Mouse (Mus musculus) stomach, embryonic 15.5 days (tissue): ENCODE results near the gene Timm23. TPM values are rescaled to one million over a fixed set of nuclear protein-coding genes. Genes with fewer than 3 reads are reported as not detected.
"Not testable (repeated sequence)": the region's sequence is repeated elsewhere in the genome, so short reads cannot be mapped to it uniquely, and the experiment has no call there.

Experiments
- ATAC-seq: fragments of 200-750 bp; cut with Nextera tagmentation; 2 replicates; pipeline ENCODE4 v1.8.0; 2017; ENCODE audit warnings: low read depth, moderate number of reproducible peaks, moderate TSS enrichment; ENCODE audit not compliant: insufficient read depth, low FRiP score
- H3K27ac ChIP-seq: fragments of 300-500 bp; sonication (generic); 2 replicates; pipeline ENCODE4 v1.5.1; 2015; ENCODE audit warnings: mild to moderate bottlenecking, inconsistent platforms
- H3K27me3 ChIP-seq: fragments of 300-500 bp; sonication (generic); replicated peaks from 2 replicates; pipeline ENCODE4 v1.6.1; 2015; ENCODE audit warnings: inconsistent platforms
- H3K36me3 ChIP-seq: fragments of 300-500 bp; sonication (generic); 2 replicates; pipeline ENCODE4 v1.6.1; 2015; ENCODE audit warnings: inconsistent platforms
- H3K4me1 ChIP-seq: fragments of 300-500 bp; sonication (generic); 2 replicates; pipeline ENCODE4 v1.6.1; 2015; ENCODE audit warnings: inconsistent platforms
- H3K4me2 ChIP-seq: fragments of 300-500 bp; sonication (generic); 2 replicates; pipeline ENCODE4 v1.6.1; 2015; ENCODE audit warnings: mild to moderate bottlenecking, inconsistent platforms
- H3K4me3 ChIP-seq: fragments of 300-500 bp; sonication (generic); replicated peaks from 2 replicates; pipeline ENCODE4 v1.5.1; 2015; ENCODE audit warnings: inconsistent platforms
- H3K9ac ChIP-seq: fragments of 300-500 bp; sonication (generic); 2 replicates; pipeline ENCODE4 v1.6.1; 2015; ENCODE audit warnings: inconsistent platforms
- H3K9me3 ChIP-seq: fragments of 300-500 bp; sonication (generic); 2 replicates; pipeline ENCODE4 v1.6.1; 2016; ENCODE audit warnings: inconsistent platforms
- WGBS: fragments of 180-500 bp; shearing (Covaris S2); methylation state at CpG from one replicate; pipeline ENCODE4 v1.1.7; 2015; 5-methylcytosine and 5-hydroxymethylcytosine counted together
- polyA plus RNA-seq: library from polyadenylated mRNA; unstranded; fragments of >200 nt; fragmentation: Nextera tagmentation; extraction: Ambion mirVana; gene quantifications from 2 replicates; pipeline ENCODE4 v1.2.1, GENCODE M21; 2015

Gene Timm23
- polyA plus RNA-seq, 1 experiment from 2014 or later, result 203 TPM

- ATAC-seq, result peak; percentile 91
- Histone ChIP-seq H3K4me3 (no peak overlapping the region), H3K27ac (no peak overlapping the region), H3K4me2 (no peak overlapping the region), H3K36me3 (no peaks in the 10 kb centered on the region), H3K9me3 (no peaks in the 10 kb centered on the region), H3K9ac (no peak overlapping the region), H3K4me1 (no peaks in the 10 kb centered on the region), H3K27me3 (no peaks in the 10 kb centered on the region)
- 68% methylated on average over 7 of the region's 7 CpGs for WGBS
Observed at GRCm38 (mm10) chr14:32145809-32146511, 55.7 kb downstream of the Timm23 start.

GRCm38 (mm10) chr14:32145401-32145800 lies 56.3 kb downstream of the Timm23 start:
- whole genome bisulfite sequencing, result 73% methylated on average over 4 of the region's 4 CpGs
- H3K4me1 ChIP-seq, result no peaks in the 10 kb centered on the region
- H3K9ac ChIP-seq, result no peak overlapping the region
- H3K9me3 ChIP-seq, result no peaks in the 10 kb centered on the region
- ATAC-seq, result no peak
- H3K27me3 ChIP-seq, result no peaks in the 10 kb centered on the region
- H3K4me3 ChIP-seq, result no peak overlapping the region
- H3K36me3 ChIP-seq, result no peaks in the 10 kb centered on the region
- no peak overlapping the region for H3K4me2 ChIP-seq
- no peak overlapping the region for H3K27ac ChIP-seq

GRCm38 (mm10) chr14:32144734-32145133 lies 57.0 kb downstream of the Timm23 start:
- Histone ChIP-seq H3K9ac (no peak overlapping the region), H3K4me2 (no peak overlapping the region), H3K36me3 (no peaks in the 10 kb centered on the region), H3K27ac (no peak overlapping the region), H3K4me3 (no peak overlapping the region), H3K27me3 (no peaks in the 10 kb centered on the region), H3K4me1 (no peaks in the 10 kb centered on the region), H3K9me3 (no peaks in the 10 kb centered on the region)
- no peak for ATAC-seq

- no peaks in the 10 kb centered on the region for H3K27me3 ChIP-seq
- WGBS, result 85% methylated on average over 5 of the region's 5 CpGs
- no peaks in the 10 kb centered on the region for H3K4me1 ChIP-seq
- no peak for ATAC-seq
- H3K4me2 ChIP-seq, result no peak within 1 kb of the TSS
- no peaks in the 10 kb centered on the region for H3K9me3 ChIP-seq
- H3K36me3 ChIP-seq, result no peaks in the 10 kb centered on the region
- no peak within 1 kb of the TSS for H3K4me3 ChIP-seq
- H3K27ac ChIP-seq, result no peak within 1 kb of the TSS
- H3K9ac ChIP-seq, result no peak within 1 kb of the TSS
Observed at GRCm38 (mm10) chr14:32141723-32142122, 60.0 kb downstream of the Timm23 start, which contains the start of gene Msmb. Msmb (plus strand) TSS chr14:32142023.

GRCm38 (mm10) chr14:32140359-32140965 lies 61.2 kb downstream of the Timm23 start:
- H3K27ac ChIP-seq, result no peak overlapping the region
- no peak overlapping the region for H3K4me3 ChIP-seq
- no peak overlapping the region for H3K4me2 ChIP-seq
- H3K9me3 ChIP-seq, result no peaks in the 10 kb centered on the region
- no peaks in the 10 kb centered on the region for H3K4me1 ChIP-seq
- no peak for ATAC-seq
- 79% methylated on average over 5 of the region's 5 CpGs for WGBS
- no peaks in the 10 kb centered on the region for H3K27me3 ChIP-seq
- no peaks in the 10 kb centered on the region for H3K36me3 ChIP-seq
- H3K9ac ChIP-seq, result no peak overlapping the region

GRCm38 (mm10) chr14:32136467-32136866 lies 65.2 kb downstream of the Timm23 start:
- not testable (repeated sequence) for H3K9me3 ChIP-seq, H3K27ac ChIP-seq, H3K27me3 ChIP-seq, H3K4me2 ChIP-seq, H3K9ac ChIP-seq, ATAC-seq, H3K4me1 ChIP-seq, H3K36me3 ChIP-seq, H3K4me3 ChIP-seq
- WGBS, result 54% methylated on average over 3 of the region's 3 CpGs

GRCm38 (mm10) chr14:32134293-32134692 lies 67.4 kb downstream of the Timm23 start:
- H3K9me3 ChIP-seq, result no peaks in the 10 kb centered on the region
- ATAC-seq, result no peak
- no peak overlapping the region for H3K4me2 ChIP-seq
- no peaks in the 10 kb centered on the region for H3K36me3 ChIP-seq
- H3K9ac ChIP-seq, result no peak overlapping the region
- peaks cover 4% of the 10 kb centered on the region; the same call in 1 of the 2 replicates for H3K4me1 ChIP-seq
- no peak overlapping the region for H3K27ac ChIP-seq
- 24% methylated on average over 2 of the region's 2 CpGs for WGBS
- H3K27me3 ChIP-seq, result no peaks in the 10 kb centered on the region
- no peak overlapping the region for H3K4me3 ChIP-seq

- no peak overlapping the region for H3K9ac ChIP-seq
- H3K27ac ChIP-seq, result no peak overlapping the region
- H3K36me3 ChIP-seq, result no peaks in the 10 kb centered on the region
- no peak; the same call in 1 of the 2 replicates for ATAC-seq
- H3K27me3 ChIP-seq, result no peaks in the 10 kb centered on the region
- WGBS, result 41% methylated on average over 4 of the region's 4 CpGs
- no peak overlapping the region for H3K4me3 ChIP-seq
- no peak overlapping the region for H3K4me2 ChIP-seq
- no peaks in the 10 kb centered on the region for H3K9me3 ChIP-seq
- H3K4me1 ChIP-seq, result peaks cover 4% of the 10 kb centered on the region; the same call in 1 of the 2 replicates
Observed at GRCm38 (mm10) chr14:32131836-32132235, 69.9 kb downstream of the Timm23 start.

Other genes starting within 250 kb of the Timm23 start
- gene Galnt15, start 172.9 kb downstream of the Timm23 start, polyA plus RNA-seq, result 0.05 and 0.10 TPM in 2 replicates
- 30.9 and 31.2 TPM in 2 replicates for gene Oxnad1, start 116.5 kb downstream of the Timm23 start, polyA plus RNA-seq
- 91.0 and 92.2 TPM in 2 replicates for gene Dph3, start 116.2 kb downstream of the Timm23 start, polyA plus RNA-seq
- not detected in 2 replicates for gene Msmb, start 59.9 kb downstream of the Timm23 start, polyA plus RNA-seq
- gene Ncoa4, start 42.0 kb downstream of the Timm23 start, polyA plus RNA-seq, result 122 and 136 TPM in 2 replicates
- 34.2 and 41.6 TPM in 2 replicates for gene Parg, start 51 bp upstream of the Timm23 start, polyA plus RNA-seq
- gene Ogdhl, start 120.1 kb upstream of the Timm23 start, polyA plus RNA-seq, result 11.9 and 12.3 TPM in 2 replicates
- gene 1700024G13Rik, start 186.5 kb upstream of the Timm23 start, polyA plus RNA-seq, result 0.15 TPM in 1 of 2 replicates, not detected in the other